Mouse (Mus musculus) embryonic facial prominence, embryonic 14.5 days (tissue): ENCODE results near the gene Zfp879. TPM values are rescaled to one million over a fixed set of nuclear protein-coding genes. Genes with fewer than 3 reads are reported as not detected.

Experiments used
- ATAC-seq: fragments of 200-750 bp; cut with Nextera tagmentation; 2 replicates; pipeline ENCODE4 v1.8.0; 2017; ENCODE audit warnings: low read depth, moderate number of reproducible peaks, moderate TSS enrichment
- DNase-seq: peaks from one replicate; pipeline ENCODE4 v3.0.0-alpha.2; 2015; ENCODE audit warnings: low spot score
- H3K27ac ChIP-seq: fragments of 300-500 bp; sonication (generic); replicated peaks from 2 replicates; pipeline ENCODE4 v1.5.1; 2014; ENCODE audit warnings: low read depth, mild to moderate bottlenecking, low read length, moderate library complexity
- H3K27me3 ChIP-seq: fragments of 300-500 bp; sonication (generic); replicated peaks from 2 replicates; pipeline ENCODE4 v1.6.1; 2014; ENCODE audit warnings: low read length; ENCODE audit not compliant: control insufficient read depth, insufficient read depth
- H3K36me3 ChIP-seq: fragments of 300-500 bp; sonication (generic); 2 replicates; pipeline ENCODE4 v1.6.1; 2014; ENCODE audit warnings: low read length, mixed read lengths; ENCODE audit not compliant: control insufficient read depth, insufficient read depth
- H3K4me1 ChIP-seq: fragments of 300-500 bp; sonication (generic); 2 replicates; pipeline ENCODE4 v1.6.1; 2014; ENCODE audit warnings: antibody characterized with exemption, low read length; ENCODE audit not compliant: control insufficient read depth, insufficient read depth
- H3K4me2 ChIP-seq: fragments of 300-500 bp; sonication (generic); 2 replicates; pipeline ENCODE4 v1.6.1; 2014; ENCODE audit warnings: low read depth, mild to moderate bottlenecking, low read length, moderate library complexity, mixed read lengths
- H3K4me3 ChIP-seq: fragments of 300-500 bp; sonication (generic); 2 replicates; pipeline ENCODE4 v1.5.1; 2014; ENCODE audit warnings: low read depth, mild to moderate bottlenecking, low read length
- H3K9ac ChIP-seq: fragments of 300-500 bp; sonication (generic); 2 replicates; pipeline ENCODE4 v1.6.1; 2014; ENCODE audit warnings: low read depth, mild to moderate bottlenecking, low read length, moderate library complexity, mixed read lengths
- H3K9me3 ChIP-seq: fragments of 300-500 bp; sonication (generic); 2 replicates; pipeline ENCODE4 v1.6.1; 2016; ENCODE audit warnings: low read length; ENCODE audit not compliant: control insufficient read depth
- WGBS: fragments of 180-500 bp; shearing (Covaris S2); extraction: QIAGEN DNeasy Blood & Tissue Kit; methylation state at CpG from one replicate; pipeline ENCODE4 v1.1.7; 2014; 5-methylcytosine and 5-hydroxymethylcytosine counted together
- polyA plus RNA-seq: library from polyadenylated mRNA; unstranded; fragments of >200 nt; fragmentation: Nextera tagmentation; extraction: Ambion mirVana; gene quantifications from 2 replicates; pipeline ENCODE4 v1.2.1, GENCODE M21; 2014

Zfp879 gene
- polyA plus RNA-seq, 1 experiment from 2014 or later = 0.81 TPM

DNA sequence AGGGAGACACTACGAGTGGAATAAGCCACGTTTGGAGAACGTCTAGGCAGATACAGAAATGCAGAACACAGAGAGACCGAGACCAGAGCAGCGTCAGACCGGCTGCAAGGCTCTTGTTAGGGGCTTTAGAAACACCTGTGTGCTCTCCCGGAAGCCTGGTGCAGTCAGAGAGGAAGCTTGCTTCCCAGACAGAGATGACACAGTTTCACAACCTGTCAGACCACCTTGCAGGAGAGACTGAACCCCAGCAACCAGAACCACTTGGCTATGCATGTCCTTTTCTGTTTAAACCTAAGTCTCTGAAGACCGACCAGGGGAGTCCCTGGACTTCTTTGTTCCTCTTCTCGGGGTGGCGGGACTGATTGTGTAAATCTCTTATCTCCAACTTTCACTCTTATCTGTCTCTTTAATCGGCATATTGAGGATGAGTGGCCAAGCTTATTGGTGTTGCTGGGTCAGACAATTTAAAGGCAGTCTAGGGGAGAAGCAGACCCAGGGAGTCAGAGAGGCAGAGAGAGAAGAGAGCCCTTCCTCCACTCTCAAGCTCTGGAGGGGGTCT, 8.9 kb upstream of the Zfp879 start, which contains the start of gene Grm6:
Gene Grm6 (plus strand): TSS at position 509 of the 559 bp plus-strand sequence.
- WGBS = 5% methylated on average over 11 of the region's 11 CpGs
- Histone ChIP-seq H3K4me1 (peaks cover 6% of the 10 kb centered on the region; the same call in 1 of the 2 replicates), H3K4me2 (peak within 1 kb of the TSS; percentile 83), H3K27ac (no peak within 1 kb of the TSS), H3K36me3 (no peaks in the 10 kb centered on the region), H3K4me3 (peak within 1 kb of the TSS; percentile 43), H3K9ac (peak within 1 kb of the TSS; percentile 44), H3K27me3 (peaks cover 55% of the 10 kb centered on the region), H3K9me3 (peaks cover 3% of the 10 kb centered on the region; the same call in 1 of the 2 replicates)
- ATAC-seq = no peak
- peak; percentile 5 for DNase-seq

GRCm38 (mm10) chr11:50849310-50849709, 8.0 kb upstream of the Zfp879 start:
- H3K36me3 ChIP-seq = no peaks in the 10 kb centered on the region
- H3K9ac ChIP-seq = no peak overlapping the region
- 5% methylated on average over 10 of the region's 10 CpGs for WGBS
- ATAC-seq (no peak), DNase-seq (no peak)
- no peak overlapping the region for H3K4me3 ChIP-seq
- H3K27me3 ChIP-seq = peaks cover 55% of the 10 kb centered on the region
- peaks cover 6% of the 10 kb centered on the region; the same call in 1 of the 2 replicates for H3K4me1 ChIP-seq
- H3K27ac ChIP-seq = no peak overlapping the region
- peaks cover 3% of the 10 kb centered on the region; the same call in 1 of the 2 replicates for H3K9me3 ChIP-seq
- H3K4me2 ChIP-seq = no peak overlapping the region

DNA sequence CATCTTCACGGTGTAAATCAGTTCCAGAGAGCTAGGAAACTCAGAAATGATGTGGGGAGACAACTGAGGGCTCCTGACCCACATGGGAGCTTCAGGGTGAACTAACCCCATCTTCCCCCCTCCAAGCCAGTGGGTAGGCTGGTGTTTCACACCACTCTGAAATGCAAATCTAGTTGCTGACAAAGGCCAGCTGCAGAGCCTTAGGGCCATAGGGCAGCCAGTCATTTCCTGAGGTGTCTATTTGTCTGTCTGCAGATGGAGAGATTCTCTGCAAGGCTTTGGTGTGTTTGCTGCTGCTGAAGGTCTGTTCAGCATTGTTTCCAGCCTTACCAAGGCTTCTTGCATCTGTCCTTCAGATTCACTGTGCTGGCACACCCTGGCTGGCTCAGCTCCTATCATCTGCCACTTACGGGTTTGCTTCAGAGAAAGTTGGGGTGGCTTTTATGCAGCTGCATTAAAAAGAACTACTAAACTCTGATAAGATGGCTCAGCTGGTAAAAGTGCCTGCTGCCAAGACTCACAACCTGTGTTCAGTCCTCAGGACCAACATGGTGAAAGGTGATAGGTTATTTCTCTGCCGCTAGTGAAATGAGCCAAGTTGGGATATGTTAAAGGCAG, 7.3 kb upstream of the Zfp879 start:
- DNase-seq = no peak
- WGBS = 40% methylated on average over 3 of the region's 3 CpGs
- H3K9me3 ChIP-seq = peaks cover 3% of the 10 kb centered on the region; the same call in 1 of the 2 replicates
- no peaks in the 10 kb centered on the region for H3K36me3 ChIP-seq
- H3K4me3 ChIP-seq = no peak overlapping the region
- no peak for ATAC-seq
- no peak overlapping the region for H3K9ac ChIP-seq
- H3K27ac ChIP-seq = no peak overlapping the region
- peaks cover 55% of the 10 kb centered on the region for H3K27me3 ChIP-seq
- peaks cover 6% of the 10 kb centered on the region; the same call in 1 of the 2 replicates for H3K4me1 ChIP-seq
- H3K4me2 ChIP-seq = no peak overlapping the region

DNA sequence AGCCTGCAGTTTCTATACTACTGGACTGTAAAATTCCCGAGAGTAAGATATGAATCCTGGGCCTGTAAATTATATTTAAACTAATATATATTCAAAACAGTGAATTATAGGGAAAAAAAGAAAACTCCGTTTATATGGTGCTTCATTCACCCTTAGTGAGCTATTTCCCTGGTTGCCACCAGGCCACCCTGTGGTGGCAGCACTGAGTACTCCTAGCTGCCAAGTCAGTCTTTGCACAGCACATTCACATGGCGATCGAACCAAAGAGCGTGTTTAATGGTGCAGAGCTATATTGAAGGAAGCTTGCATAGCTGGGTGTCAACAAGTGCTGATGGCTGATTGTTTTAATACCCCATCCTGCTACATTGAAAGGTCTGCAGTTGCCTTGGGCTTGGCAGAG, 5.7 kb upstream of the Zfp879 start:
- DNase-seq (no peak), ATAC-seq (no peak)
- no peak overlapping the region for H3K4me3 ChIP-seq
- peaks cover 3% of the 10 kb centered on the region; the same call in 1 of the 2 replicates for H3K9me3 ChIP-seq
- no peaks in the 10 kb centered on the region for H3K36me3 ChIP-seq
- 69% methylated on average over 5 of the region's 5 CpGs for WGBS
- peaks cover 6% of the 10 kb centered on the region; the same call in 1 of the 2 replicates for H3K4me1 ChIP-seq
- no peak overlapping the region for H3K4me2 ChIP-seq
- peaks cover 41% of the 10 kb centered on the region for H3K27me3 ChIP-seq
- H3K27ac ChIP-seq = no peak overlapping the region
- no peak overlapping the region for H3K9ac ChIP-seq

- Histone ChIP-seq H3K36me3 (no peaks in the 10 kb centered on the region), H3K4me3 (no peak overlapping the region), H3K4me2 (no peak overlapping the region), H3K27me3 (peaks cover 30% of the 10 kb centered on the region), H3K9me3 (peaks cover 3% of the 10 kb centered on the region; the same call in 1 of the 2 replicates), H3K4me1 (peaks cover 4% of the 10 kb centered on the region; the same call in 1 of the 2 replicates), H3K27ac (no peak overlapping the region), H3K9ac (no peak overlapping the region)
- ATAC-seq (no peak), DNase-seq (no peak)
- 85% methylated on average over 3 of the region's 3 CpGs for WGBS
Measured at GRCm38 (mm10) chr11:50845951-50846350, 4.6 kb upstream of the Zfp879 start.

GRCm38 (mm10) chr11:50835727-50836126, 5.6 kb downstream of the Zfp879 start:
- peaks cover 9% of the 10 kb centered on the region; the same call in 1 of the 2 replicates for H3K36me3 ChIP-seq
- 81% methylated on average over 4 of the region's 4 CpGs for WGBS
- no peak for ATAC-seq

GRCm38 (mm10) chr11:50827010-50827953, 14.1 kb downstream of the Zfp879 start, which contains the start of gene Zfp354c:
Zfp354c (minus strand) TSS chr11:50827724.
- Histone ChIP-seq H3K9me3 (no peaks in the 10 kb centered on the region), H3K9ac (peak within 1 kb of the TSS; percentile 89), H3K27ac (peak within 1 kb of the TSS; percentile 81), H3K27me3 (no peaks in the 10 kb centered on the region), H3K36me3 (peaks cover 32% of the 10 kb centered on the region), H3K4me1 (peaks cover 7% of the 10 kb centered on the region; the same call in 1 of the 2 replicates), H3K4me3 (peak within 1 kb of the TSS; percentile 85), H3K4me2 (peak within 1 kb of the TSS; percentile 78)
- ATAC-seq = peak; percentile 98
- peak; percentile 96 for DNase-seq
- WGBS = 1% methylated on average over 37 of the region's 45 CpGs

More at GRCm38 (mm10) chr11:50835727-50836126, 5.6 kb downstream of the Zfp879 start:
- Histone ChIP-seq H3K9ac (no peak overlapping the region), H3K4me2 (no peak overlapping the region), H3K4me3 (no peak overlapping the region), H3K27ac (no peak overlapping the region), H3K27me3 (no peaks in the 10 kb centered on the region), H3K4me1 (peaks cover 5% of the 10 kb centered on the region), H3K9me3 (peaks cover 12% of the 10 kb centered on the region)
- DNase-seq = no peak

GRCm38 (mm10) chr11:50826214-50826613, 15.1 kb downstream of the Zfp879 start:
- peak; percentile 37 for DNase-seq
- Histone ChIP-seq H3K27ac (peak overlapping the region; percentile 81), H3K9ac (peak overlapping the region; percentile 89), H3K4me2 (peak overlapping the region; percentile 78), H3K36me3 (peaks cover 42% of the 10 kb centered on the region), H3K9me3 (no peaks in the 10 kb centered on the region), H3K4me3 (peak overlapping the region; percentile 85), H3K27me3 (no peaks in the 10 kb centered on the region), H3K4me1 (peaks cover 7% of the 10 kb centered on the region; the same call in 1 of the 2 replicates)
- 38% methylated on average over 2 of the region's 2 CpGs for WGBS
- no peak for ATAC-seq
